Mouse (Mus musculus): ENCODE data around the gene Itgb3bp.

- TF ChIP-seq EP300 (IDR thresholded peaks at IDR 0.05) (no peak), CTCF (IDR thresholded peaks at IDR 0.05) (no peak)
Observed at GRCm38 (mm10) chr4:99929149-99929612, 432 bp downstream of the Itgb3bp start, which contains the start of gene Pgm1.

Measured in lung, postnatal 0 days (tissue).